Mouse (Mus musculus): ENCODE data around the gene Prkar2b.
"Not testable (repeated sequence)": the region's sequence is repeated elsewhere in the genome, so short reads cannot be mapped to it uniquely, and the experiment has no call there.

Gene Prkar2b

DNA sequence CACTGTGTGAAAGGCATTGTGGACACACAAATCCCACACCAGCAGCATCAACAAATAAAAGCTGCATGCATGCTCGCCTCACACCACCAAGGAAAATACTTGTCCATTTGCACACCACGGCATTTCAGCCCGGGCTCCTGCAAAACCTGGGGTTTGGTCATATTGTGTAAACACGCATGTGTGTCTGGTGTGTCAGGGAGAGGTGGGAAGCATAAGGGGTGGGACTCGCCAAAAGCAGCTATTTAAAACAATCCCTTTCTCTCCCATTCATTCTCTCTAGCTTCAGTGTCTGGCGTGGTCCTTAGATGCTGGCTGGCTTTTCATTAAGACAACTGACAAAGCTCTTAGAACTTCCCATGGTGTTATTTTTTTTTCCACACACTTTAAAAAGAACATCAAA, 1.4 kb downstream of the Prkar2b start:
- no peak for DNase-seq (ENCODE audit: low spot score)

DNA sequence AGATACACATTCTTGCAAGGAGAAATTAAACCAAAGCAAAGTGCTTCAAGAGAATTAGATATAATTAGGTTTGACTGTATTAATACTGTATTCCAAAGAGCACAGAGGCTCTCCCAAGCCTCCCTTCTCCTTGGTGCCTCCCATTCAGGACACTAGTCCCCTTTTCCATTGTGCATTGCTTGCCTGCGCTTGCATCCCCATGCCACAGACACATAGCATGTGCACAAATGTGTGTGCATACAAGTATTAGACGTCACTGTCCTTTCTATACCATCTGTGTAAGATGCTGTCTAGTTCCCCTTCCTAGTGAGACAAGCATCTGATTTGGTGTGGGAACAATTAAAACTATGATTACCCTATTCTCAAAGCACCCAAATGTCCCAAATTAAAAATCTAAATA, 2.0 kb downstream of the Prkar2b start:
- DNase-seq (ENCODE audit: low spot score): no peak

DNA sequence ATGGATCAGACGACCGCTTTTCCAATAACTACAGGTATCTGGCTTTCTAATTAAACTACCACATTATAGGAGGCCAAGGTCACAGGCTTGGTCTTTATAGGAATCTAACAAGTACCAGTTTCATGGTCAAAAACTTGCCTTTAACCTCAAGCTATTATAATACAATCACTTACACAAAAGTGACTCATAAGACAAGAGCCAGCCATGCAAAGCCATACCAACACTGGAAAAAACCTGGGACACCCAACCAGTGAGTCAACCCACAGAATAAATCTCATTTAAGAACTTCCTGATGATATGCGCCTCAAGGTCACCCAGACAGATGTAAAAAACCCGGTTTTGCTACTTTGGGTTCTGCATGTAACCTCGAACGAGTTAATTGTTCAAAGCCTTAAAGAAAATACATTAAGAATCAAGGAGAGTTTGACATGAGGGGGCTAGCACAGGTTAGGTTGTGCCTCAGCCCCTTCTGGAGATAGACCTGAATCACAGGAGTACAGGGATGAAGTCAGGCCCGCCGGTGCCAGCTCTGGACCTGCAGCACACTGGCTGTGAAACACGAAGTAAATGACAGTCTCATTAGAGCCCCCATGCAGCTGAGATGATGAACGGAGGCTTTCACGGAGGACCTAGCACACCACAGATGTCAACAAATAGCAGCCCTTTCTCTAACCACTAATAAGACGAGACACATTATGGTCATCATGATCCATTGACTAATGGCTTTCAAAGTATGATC, 3.5 kb downstream of the Prkar2b start:
- no peak for DNase-seq (ENCODE audit: low spot score)

DNA sequence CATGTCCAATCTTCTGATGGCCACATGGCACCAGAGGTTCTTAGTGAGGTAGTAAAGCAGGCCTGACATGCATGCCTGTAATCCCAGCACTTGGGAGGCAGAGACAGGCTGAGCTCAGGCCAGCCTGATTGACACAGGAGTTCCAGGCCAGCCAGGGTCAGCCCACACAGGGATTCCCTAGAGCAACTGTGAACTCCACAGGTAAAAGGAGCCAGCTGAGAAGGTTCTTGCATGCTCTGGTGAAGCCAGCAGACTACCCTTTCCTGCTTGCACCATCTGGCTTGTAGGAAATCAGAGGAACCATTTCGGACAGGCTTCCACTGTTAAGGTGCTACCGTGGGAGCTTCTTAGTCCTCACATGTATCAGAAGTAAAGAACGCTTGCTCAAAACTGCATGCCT, 5.3 kb downstream of the Prkar2b start:
- no peak for DNase-seq (ENCODE audit: low spot score)

DNA sequence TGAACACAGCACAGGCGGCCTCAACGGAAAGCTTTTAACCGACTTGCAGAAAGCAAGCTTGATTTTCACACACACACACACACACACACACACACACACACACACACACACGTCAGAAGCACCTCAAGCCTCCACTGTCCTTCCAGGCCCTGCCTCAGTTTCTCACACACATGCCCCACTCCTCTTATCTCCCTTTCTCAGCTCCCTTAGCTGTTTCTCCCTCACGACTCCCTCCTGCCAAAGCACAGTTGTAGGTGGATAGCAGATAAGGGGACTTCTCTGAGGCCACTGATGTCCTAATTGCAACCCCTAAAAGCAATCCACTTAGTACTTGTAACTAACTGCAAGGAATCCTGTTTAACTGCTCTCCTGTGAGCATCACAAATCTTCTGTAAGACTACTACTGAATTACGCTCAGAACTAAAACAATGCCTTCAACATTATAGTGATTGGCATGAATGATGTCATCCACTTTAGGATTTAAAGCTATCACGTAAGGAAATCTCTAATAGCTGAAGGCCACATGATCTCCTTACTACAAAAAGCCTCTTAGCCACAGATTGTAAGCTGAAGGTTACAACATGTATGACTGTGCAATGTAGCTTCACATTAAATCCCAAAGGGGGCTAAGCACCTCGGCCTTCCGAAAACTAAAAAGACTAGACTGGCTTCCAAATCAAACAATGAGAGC, 6.5 kb downstream of the Prkar2b start:
- DNase-seq (ENCODE audit: low spot score): no peak

DNA sequence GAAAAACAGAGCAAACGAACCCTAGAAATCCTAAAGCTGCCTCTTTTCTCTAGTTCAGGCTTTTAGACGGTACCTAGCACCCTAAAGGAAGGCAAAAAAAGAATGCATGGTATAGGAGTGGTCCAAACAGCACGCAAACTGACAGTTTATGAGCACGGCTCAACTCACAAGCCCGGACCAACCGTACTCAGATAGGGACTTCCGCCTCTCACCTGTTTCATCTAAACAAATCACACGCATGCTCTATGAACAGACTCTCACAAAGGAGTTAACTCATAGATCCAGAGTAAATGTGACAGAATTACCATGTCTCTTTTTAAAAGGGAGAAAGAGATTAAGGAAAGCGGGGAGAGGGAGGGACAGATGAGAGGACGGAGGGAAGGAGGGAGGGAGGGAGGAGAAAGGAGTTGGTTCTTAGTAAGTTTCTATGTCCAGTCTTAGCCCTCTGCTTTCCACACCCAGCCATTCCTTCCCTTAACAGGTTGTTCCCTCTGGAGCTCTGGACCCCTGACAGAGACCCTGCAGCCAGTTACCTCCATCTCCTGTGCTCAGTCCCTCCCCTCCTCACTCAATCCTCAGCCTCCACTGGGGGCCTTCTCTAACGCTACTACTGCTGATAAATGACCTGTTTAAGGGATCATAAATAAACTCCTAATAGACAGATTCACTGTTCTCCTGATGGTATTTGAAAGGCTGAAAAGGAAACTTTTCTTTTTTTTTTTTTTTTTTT, 7.3 kb downstream of the Prkar2b start:
- DNase-seq (ENCODE audit: low spot score): no peak

DNA sequence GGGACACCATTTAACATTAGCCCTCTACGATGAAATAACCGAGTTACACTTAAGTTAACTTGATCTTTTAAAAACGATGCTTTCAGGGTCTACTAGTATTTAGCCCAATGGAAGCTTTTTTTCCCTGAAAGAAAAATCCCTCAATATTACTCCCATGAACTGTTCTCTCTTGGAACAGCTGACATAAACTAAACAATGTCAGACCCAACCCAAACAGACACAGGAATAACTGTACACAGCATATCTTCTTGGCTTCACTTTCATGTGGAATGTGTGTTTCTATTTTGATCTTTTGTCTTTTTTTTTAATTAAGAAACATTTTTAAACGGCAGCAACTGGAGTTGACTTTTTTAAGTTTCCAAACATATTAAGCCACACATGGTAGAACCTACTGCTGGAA, 8.2 kb downstream of the Prkar2b start:
- DNase-seq (ENCODE audit: low spot score): no peak

DNA sequence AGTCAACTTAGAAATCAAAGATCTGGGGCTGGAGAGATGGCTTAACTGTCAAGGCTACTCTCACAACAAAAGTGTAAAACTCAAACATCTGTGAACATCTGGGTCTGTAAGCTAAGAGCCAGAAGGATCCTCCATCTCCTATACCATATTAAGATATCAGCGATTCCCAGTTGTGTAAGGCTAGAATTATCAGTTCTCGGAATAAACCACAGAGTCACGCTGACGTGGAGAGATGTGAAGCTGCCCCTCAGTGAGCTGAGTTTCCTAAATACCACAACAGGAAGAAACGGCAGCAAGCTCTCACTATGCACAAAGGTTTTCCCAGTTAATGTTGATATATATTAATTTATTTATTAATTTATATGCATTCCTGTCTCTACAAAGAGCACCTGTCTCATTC, 10.9 kb downstream of the Prkar2b start:
- DNase-seq (ENCODE audit: low spot score): no peak

DNA sequence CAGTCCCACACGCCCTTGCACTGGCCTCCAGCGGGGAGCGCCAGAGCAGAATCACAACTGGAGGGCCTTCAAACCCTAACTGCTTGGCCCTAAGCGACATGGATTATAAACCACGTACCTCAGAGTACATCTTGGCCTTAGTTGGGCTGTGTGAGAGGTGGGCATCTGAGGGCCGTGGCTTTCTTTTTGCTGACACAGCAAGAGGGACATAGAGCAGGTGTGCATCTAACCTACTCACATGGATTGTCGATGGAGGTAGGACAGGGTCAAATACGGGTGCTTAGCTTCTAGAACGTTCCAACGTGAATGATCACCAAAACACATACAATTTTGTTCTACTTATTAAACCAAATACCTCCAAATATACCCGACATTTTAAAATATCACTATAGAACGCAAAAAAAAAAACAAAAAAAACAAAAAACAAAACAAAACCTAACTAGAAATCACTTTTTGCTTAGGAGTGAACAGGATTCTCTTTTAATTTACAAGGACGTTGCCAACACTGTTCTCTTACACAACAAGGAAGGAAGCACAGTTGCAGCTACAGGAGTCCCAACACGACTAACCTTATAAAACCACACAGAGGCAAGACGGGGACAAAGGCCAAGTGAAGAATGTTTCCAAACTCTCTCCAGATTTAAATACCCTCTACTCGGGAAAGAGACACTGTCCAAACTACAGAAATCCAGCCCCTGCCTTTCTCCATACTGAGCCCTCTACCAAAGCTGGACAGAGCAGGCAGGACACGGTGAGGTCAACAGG, 15.3 kb downstream of the Prkar2b start:
- no peak for DNase-seq (ENCODE audit: low spot score)

DNA sequence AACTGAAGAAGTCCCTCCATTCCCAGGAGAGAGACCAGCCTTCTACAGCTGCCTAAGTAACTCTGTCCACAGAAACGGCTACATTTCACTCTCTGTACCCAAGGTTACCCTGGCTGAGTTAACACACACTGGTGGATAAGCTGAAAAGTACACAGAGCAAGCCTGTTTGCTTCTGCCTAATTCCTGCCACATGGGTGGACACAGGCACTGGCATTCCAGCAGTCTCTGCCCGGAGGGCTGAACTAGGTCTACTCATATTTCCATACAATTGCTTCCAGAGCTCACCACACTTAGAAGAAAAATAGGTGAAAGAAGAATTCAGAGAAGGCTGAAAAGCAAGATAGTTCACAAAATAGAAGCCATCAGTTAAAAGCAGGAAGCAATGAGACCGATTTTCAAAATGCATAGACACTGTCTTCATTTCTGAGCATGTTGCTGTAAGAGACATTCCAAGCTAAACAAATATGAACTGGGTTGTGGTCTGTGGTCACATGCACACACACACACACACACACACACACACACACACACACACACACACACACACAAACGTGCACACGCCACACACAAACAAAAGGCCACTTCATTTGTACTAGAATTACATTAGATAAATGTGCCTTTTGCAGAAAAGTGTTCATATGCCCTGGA, 16.5 kb downstream of the Prkar2b start:
- DNase-seq (ENCODE audit: low spot score): peak; percentile 8

DNA sequence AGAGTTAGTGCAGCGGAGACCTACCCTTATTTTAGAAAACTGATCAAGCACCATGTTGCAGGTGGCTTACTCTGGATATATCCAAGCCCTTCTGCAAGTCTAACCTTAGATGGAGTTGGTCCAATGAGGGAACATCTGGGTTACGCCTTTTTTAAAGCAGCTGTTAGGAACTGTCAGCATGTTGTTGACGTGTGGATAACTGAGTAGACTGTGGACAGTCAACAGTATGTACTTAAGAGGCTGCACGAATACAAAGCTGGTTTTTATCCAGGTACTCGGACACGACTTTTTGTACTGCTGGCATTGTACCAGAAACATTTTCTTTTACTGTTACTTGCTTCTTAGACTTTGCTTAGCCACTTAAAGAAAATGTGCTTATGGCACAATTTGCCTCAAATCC, 27.6 kb downstream of the Prkar2b start:
- no peak for DNase-seq (ENCODE audit: low spot score)

DNA sequence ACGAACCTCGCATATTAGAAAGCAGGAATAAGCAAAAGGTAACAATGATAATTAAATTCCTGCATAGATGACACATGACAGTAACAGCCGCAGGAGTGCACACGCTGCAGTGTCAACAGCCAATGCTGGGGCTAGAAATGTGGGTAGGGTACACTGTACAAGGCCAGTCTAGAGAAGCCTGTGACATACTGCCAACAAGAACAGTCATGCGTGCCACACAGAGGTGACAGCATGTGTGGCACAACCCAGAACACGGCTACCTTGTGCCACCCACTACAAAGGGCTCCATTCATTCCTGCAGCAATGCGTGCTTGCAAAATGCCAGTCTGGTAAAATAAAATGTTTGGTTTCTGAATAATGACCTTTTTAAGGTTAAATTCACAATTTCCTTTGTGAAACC, 28.2 kb downstream of the Prkar2b start:
- DNase-seq (ENCODE audit: low spot score): no peak

DNA sequence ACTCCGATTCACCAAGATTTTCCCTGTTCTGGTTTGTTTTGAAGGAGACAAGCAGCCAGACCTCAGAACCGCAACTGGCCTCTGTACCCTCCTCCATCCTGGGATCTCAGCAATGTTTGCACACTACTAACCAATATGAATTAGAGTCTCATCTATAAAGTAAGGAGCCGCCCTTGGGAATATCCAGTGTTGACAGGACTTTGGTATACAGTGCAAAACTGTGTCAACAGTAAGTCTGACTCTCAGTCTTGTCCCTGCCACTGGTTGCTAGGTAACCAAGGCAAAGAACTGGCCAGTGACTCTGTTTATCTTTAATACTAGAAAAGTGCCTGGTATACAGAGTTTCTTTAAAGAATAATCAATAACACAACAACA, 42.7 kb downstream of the Prkar2b start:
- no peak for DNase-seq (ENCODE audit: low spot score)

DNA sequence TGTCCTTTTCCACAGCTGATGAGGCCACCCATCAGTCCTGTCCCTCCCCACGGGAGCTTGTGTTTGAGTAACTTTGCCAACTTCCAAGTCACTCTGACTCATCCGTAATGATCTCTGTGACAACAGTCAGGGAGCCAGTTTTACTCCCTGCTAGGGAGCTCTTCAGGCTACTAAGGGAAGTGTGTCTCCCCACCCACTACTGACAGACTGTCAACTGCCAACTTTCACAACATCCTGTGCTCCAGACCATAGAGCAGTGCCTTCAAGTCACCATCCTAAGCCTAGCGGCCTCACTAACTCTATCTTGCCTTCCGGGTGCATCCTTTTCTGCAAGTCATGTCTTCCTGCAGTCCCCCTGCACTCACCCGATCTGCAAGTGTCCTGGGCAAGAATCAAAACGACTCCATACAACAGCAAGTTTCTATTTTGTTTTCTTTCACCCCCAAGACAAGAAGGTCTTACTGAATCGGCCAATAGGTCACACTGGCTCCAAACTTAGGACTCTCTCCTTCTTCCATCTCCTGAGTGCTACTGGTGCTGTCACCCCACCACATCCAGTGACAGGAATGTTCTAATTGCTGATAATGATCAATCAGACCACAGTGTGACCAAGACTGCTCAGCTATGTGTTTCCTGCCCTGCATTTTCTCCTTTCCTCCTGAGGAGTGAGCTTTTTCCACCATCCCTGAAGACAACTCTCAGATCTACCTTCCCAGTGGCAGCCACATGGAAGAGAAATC, 43.3 kb downstream of the Prkar2b start:
- DNase-seq (ENCODE audit: low spot score): peak; percentile 18

DNA sequence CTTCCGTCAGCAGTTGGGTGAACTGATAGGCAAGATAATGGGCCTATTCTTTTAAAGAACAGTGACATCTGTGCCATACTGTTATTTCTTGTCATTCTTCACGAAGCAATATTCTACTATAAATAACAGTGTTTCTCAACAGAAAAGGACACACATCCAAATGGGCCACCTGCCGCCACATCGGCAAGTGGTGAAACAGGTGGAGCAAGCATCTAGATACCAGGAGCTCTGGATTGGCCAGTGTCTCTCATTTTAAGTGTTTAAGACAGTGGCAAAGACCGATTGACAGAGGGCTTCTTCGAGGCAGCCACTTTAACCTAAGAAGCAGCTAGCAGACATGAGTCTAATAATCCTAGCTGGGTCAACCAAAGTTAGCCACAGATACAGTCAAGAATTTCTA, 44.6 kb downstream of the Prkar2b start:
- DNase-seq (ENCODE audit: low spot score): no peak

DNA sequence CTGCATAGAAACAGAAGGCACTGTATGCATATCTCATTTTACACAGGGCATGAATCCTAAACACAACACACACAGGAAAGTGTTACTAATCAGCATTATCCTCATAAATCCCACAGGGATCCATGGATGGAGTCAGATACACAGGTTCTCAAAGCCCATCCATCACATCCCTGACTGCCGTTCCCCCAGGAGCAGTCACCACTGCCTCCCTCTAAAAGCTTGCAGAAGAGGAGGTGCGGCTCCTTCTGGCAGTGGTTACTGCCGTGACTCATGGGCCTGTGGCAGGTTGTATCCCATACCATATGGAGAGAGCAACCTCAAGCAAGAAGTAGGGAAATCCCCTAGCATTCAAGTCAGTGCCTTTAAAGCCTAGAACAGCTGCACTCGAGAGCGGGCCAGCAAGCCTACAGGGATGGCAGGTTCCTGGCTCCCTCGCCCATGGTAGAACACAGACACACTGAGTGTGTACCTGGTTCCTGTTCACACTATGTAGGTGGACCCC, 45.8 kb downstream of the Prkar2b start:
- peak; percentile 29 for DNase-seq (ENCODE audit: low spot score)

DNA sequence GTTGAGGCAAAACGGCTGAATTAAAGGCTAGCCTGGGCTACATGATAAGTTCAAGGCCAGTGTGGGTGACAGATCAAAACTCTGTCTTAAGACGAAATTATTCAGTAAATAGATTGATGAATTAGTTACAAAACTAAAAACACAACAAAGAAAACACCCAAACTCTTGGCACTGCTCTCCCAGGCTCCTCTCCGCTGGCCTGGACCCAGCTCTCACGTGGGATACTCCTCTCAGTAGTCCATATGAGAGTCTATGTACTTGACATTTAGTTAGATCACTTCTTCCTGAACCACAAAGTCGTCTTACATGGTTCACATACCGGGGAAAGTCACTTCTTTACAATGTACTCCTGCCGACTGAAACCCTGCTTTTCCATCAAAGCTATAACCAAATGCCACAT, 46.3 kb downstream of the Prkar2b start:
- no peak for DNase-seq (ENCODE audit: low spot score)

DNA sequence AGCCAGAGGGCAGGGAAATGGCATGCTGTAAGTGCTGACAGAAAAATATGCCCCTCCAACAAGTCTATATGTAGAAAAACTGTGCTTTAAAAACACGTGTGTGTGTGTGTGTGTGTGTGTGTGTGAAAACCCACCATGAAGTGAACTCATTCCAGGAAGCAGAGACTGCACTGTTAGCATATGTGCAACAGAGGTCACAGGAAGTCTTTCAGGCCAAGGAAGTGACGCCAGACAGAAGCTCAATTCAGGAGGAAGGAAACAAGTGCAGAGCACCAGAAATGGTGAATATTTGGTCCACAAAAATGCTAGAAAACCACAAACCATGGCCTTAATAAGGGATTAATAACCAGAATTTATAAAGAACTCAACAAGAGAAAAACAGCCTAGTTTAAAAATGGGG, 48.9 kb downstream of the Prkar2b start:
- no peak for DNase-seq (ENCODE audit: low spot score)

DNA sequence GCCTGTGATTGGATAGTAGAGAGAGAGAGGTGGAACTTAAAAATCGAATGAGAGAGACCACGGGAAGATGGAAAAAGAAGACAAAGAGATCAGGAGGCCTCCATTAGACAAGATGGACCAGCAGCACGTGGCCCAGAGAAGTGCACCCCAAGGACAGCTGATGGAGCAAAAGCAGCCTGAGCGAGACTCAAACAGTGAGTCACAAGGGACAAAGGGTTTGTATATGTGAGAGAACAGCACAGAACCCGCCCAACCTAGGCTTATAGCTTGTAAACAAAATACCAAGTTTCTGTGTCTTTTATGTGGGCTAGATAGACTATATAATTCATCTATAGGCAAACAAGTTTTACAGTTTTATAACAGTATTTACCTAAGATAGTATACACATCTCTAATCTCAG, 50.0 kb downstream of the Prkar2b start:
- no peak for DNase-seq (ENCODE audit: low spot score)

DNA sequence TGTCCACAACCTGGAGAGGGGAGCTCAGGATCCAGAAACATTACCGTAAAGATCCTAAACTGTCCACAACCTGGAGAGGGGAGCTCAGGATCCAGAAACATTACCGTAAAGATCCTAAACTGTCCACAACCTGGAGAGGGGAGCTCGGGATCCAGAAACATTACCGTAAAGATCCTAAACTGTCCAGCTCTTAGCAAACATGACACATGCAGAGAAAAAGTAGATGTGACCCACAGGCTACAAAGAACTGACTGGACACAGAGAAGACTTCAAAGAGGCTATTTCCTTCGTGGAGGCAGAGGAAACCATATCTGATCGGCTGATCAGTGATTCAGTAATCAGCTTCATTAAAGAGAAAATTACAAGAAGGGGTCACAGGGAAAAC, 51.1 kb downstream of the Prkar2b start:
- DNase-seq (ENCODE audit: low spot score): not testable (repeated sequence)
